Mouse (Mus musculus) liver, postnatal 0 days (tissue): ENCODE results near the gene Irak3. TPM values are rescaled to one million over a fixed set of nuclear protein-coding genes. Genes with fewer than 3 reads are reported as not detected.

Source experiments
- ATAC-seq: fragments of 200-750 bp; cut with Nextera tagmentation; 2 replicates; pipeline ENCODE4 v1.8.0; 2017; ENCODE audit warnings: mild to moderate bottlenecking, moderate library complexity
- DNase-seq: peaks from one replicate; pipeline ENCODE4 v3.0.0-alpha.2; 2016
- H3K27ac ChIP-seq: fragments of 300-500 bp; sonication (generic); 2 replicates; pipeline ENCODE4 v1.5.1; 2014; ENCODE audit warnings: antibody characterized with exemption, moderate library complexity, mild to moderate bottlenecking, low read depth
- H3K27me3 ChIP-seq: fragments of 300-500 bp; sonication (generic); 2 replicates; pipeline ENCODE4 v1.6.1; 2014; ENCODE audit warnings: low read length, control low read depth, mixed read lengths; ENCODE audit not compliant: insufficient read depth
- H3K36me3 ChIP-seq: fragments of 300-500 bp; sonication (generic); replicated peaks from 2 replicates; pipeline ENCODE4 v1.6.1; 2014; ENCODE audit warnings: mild to moderate bottlenecking, control low read depth, low read length, moderate library complexity, mixed read lengths; ENCODE audit not compliant: insufficient read depth
- H3K4me1 ChIP-seq: fragments of 300-500 bp; sonication (generic); 2 replicates; pipeline ENCODE4 v1.6.1; 2014; ENCODE audit warnings: antibody characterized with exemption, mild to moderate bottlenecking, control low read depth; ENCODE audit not compliant: insufficient read depth
- H3K4me2 ChIP-seq: fragments of 300-500 bp; sonication (generic); 2 replicates; pipeline ENCODE4 v1.6.1; 2014; ENCODE audit warnings: low read depth, mild to moderate bottlenecking, low read length, moderate library complexity, mixed read lengths
- H3K4me3 ChIP-seq: fragments of 300-500 bp; sonication (generic); 2 replicates; pipeline ENCODE4 v1.5.1; 2014; ENCODE audit warnings: low read depth, low read length
- H3K9ac ChIP-seq: fragments of 300-500 bp; sonication (generic); replicated peaks from 2 replicates; pipeline ENCODE4 v1.6.1; 2014; ENCODE audit warnings: mild to moderate bottlenecking, moderate library complexity
- H3K9me3 ChIP-seq: fragments of 300-500 bp; sonication (generic); 2 replicates; pipeline ENCODE4 v1.6.1; 2016; ENCODE audit warnings: mild to moderate bottlenecking, control low read depth, low read length, mixed read lengths
- CTCF ChIP-seq: sonication (generic); IDR thresholded peaks from 2 replicates; pipeline ENCODE4 v1.5.1; 2016; ENCODE audit warnings: antibody characterized with exemption, low read depth
- EP300 ChIP-seq: IDR thresholded peaks from 2 replicates; pipeline ENCODE4 v1.6.1; 2016; ENCODE audit warnings: antibody characterized with exemption, low read depth, mild to moderate bottlenecking
- WGBS: fragments of 180-500 bp; shearing (Covaris S2); extraction: QIAGEN DNeasy Blood & Tissue Kit; methylation state at CpG from one replicate; pipeline ENCODE4 v1.1.7; 2014; ENCODE audit not compliant: insufficient replicate concordance; 5-methylcytosine and 5-hydroxymethylcytosine counted together
- polyA plus RNA-seq: library from polyadenylated mRNA; unstranded; fragments of >200 nt; fragmentation: Nextera tagmentation; extraction: Ambion mirVana; gene quantifications from 2 replicates; pipeline ENCODE4 v1.2.1, GENCODE M21; 2015

Gene Irak3
- polyA plus RNA-seq, 1 experiment from 2014 or later = 1.5 TPM

DNA sequence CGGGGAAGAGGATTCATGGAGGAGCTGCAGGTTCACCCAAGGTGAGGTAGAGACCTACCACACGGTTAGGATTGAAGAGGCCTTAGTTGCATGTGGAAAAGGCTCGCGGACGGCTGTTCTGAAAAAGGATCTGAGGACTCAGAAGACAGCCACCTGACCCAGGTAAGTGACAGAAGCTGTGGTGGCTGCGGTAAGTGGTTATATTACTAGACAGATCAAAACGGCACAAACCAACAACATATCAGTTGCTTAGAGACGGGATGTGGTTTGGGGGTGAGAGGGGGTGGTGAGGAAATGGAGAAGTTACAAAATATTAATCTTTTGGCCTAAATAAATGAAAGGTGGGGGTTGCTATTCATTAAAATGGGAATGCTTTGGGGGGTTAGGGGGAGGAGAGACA is 8.7 kb downstream of the Irak3 start:
- Histone ChIP-seq H3K9ac (no peak overlapping the region), H3K27me3 (no peaks in the 10 kb centered on the region), H3K4me1 (peaks cover 10% of the 10 kb centered on the region), H3K27ac (no peak overlapping the region), H3K9me3 (no peaks in the 10 kb centered on the region), H3K4me3 (no peak overlapping the region), H3K4me2 (no peak overlapping the region), H3K36me3 (no peaks in the 10 kb centered on the region)
- ATAC-seq = no peak
- 46% methylated on average over 8 of the region's 8 CpGs for WGBS
- no peak for DNase-seq
- TF ChIP-seq CTCF = no peak

- WGBS = 74% methylated on average over 4 of the region's 4 CpGs
- no peak overlapping the region for H3K9ac ChIP-seq
- H3K4me1 ChIP-seq = peaks cover 10% of the 10 kb centered on the region
- no peak for ATAC-seq
- no peak for DNase-seq
- no peak overlapping the region for H3K4me3 ChIP-seq
- TF ChIP-seq CTCF (no peak), EP300 (no peak)
- no peaks in the 10 kb centered on the region for H3K27me3 ChIP-seq
- H3K4me2 ChIP-seq = no peak overlapping the region
- no peak overlapping the region for H3K27ac ChIP-seq
- H3K9me3 ChIP-seq = no peaks in the 10 kb centered on the region
- no peaks in the 10 kb centered on the region for H3K36me3 ChIP-seq
These were observed 9.7 kb downstream of the Irak3 start for GRCm38 (mm10) chr10:120192278-120192677.

GRCm38 (mm10) chr10:120191165-120191564 is 10.8 kb downstream of the Irak3 start:
- 56% methylated on average over 6 of the region's 6 CpGs for WGBS

DNA sequence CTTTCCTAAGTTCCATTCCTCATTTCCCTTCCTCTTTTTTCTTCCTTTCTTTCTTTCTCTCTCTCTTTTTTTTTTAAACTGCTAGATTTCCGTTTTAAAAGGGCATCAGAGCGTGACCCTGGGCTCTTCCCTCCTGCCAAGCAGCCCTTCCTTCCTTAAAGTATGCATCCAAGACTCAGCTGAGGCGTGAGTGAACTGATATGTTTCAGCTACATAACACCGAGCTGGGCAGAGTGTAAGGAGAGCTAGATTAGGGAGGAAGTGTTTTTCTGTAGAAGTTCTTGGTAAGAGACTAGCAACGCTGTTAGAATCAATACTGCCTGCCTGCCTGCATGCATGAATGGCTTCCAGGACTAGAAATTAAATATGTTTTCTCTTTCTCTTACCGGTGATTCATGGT is 12.1 kb downstream of the Irak3 start:
- DNase-seq (no peak), ATAC-seq (no peak)
- H3K36me3 ChIP-seq = no peaks in the 10 kb centered on the region
- no peaks in the 10 kb centered on the region for H3K9me3 ChIP-seq
- WGBS = 21% methylated on average over 6 of the region's 6 CpGs
- H3K9ac ChIP-seq = no peak overlapping the region
- H3K4me1 ChIP-seq = peaks cover 10% of the 10 kb centered on the region
- H3K4me2 ChIP-seq = peak overlapping the region; percentile 23
- no peaks in the 10 kb centered on the region for H3K27me3 ChIP-seq
- no peak overlapping the region for H3K27ac ChIP-seq
- no peak for TF ChIP-seq EP300
- no peak for TF ChIP-seq CTCF
- no peak overlapping the region for H3K4me3 ChIP-seq

More at GRCm38 (mm10) chr10:120191165-120191564, 10.8 kb downstream of the Irak3 start:
- no peak overlapping the region for H3K27ac ChIP-seq
- no peaks in the 10 kb centered on the region for H3K36me3 ChIP-seq
- H3K4me2 ChIP-seq = no peak overlapping the region
- H3K4me3 ChIP-seq = no peak overlapping the region
- no peaks in the 10 kb centered on the region for H3K9me3 ChIP-seq
- no peak overlapping the region for H3K9ac ChIP-seq
- DNase-seq = no peak
- TF ChIP-seq CTCF (no peak), EP300 (no peak)
- no peaks in the 10 kb centered on the region for H3K27me3 ChIP-seq
- no peak for ATAC-seq
- peaks cover 10% of the 10 kb centered on the region for H3K4me1 ChIP-seq

DNA sequence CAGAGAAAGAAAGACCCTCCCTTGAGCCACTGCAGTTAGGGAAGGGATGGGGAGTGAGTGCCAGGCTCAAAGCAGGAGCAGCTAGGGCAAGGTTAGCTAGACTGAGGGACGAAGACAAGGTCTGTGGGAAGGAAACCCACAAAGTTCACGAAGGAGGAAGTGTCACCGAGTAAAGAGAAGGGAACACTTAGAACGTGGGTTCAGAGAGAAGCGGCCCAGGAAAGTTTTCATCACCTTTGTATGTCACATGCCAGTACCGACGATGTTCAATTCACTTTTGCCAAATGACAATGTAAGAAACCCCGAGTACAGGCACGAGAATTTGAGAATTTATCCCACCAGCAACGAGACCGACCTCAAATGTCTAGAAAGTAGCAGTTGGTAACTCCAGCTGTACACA is 12.7 kb downstream of the Irak3 start:
- DNase-seq (no peak), ATAC-seq (no peak)
- Histone ChIP-seq H3K27ac (no peak overlapping the region; the same call in 1 of the 2 replicates), H3K27me3 (no peaks in the 10 kb centered on the region), H3K4me1 (peaks cover 10% of the 10 kb centered on the region), H3K9me3 (no peaks in the 10 kb centered on the region), H3K9ac (no peak overlapping the region), H3K4me3 (no peak overlapping the region), H3K36me3 (no peaks in the 10 kb centered on the region), H3K4me2 (peak overlapping the region; percentile 23)
- no peak for TF ChIP-seq EP300
- TF ChIP-seq CTCF = no peak
- WGBS = 23% methylated on average over 11 of the region's 11 CpGs

GRCm38 (mm10) chr10:120188513-120188912 is 13.4 kb downstream of the Irak3 start:
- Histone ChIP-seq H3K4me3 (no peak overlapping the region), H3K9me3 (no peaks in the 10 kb centered on the region), H3K36me3 (no peaks in the 10 kb centered on the region), H3K4me1 (peaks cover 10% of the 10 kb centered on the region), H3K4me2 (no peak overlapping the region), H3K27me3 (no peaks in the 10 kb centered on the region), H3K9ac (no peak overlapping the region), H3K27ac (no peak overlapping the region)
- DNase-seq (no peak), ATAC-seq (no peak)
- TF ChIP-seq CTCF = no peak
- TF ChIP-seq EP300 = no peak
- WGBS = 52% methylated on average over 2 of the region's 2 CpGs

DNA sequence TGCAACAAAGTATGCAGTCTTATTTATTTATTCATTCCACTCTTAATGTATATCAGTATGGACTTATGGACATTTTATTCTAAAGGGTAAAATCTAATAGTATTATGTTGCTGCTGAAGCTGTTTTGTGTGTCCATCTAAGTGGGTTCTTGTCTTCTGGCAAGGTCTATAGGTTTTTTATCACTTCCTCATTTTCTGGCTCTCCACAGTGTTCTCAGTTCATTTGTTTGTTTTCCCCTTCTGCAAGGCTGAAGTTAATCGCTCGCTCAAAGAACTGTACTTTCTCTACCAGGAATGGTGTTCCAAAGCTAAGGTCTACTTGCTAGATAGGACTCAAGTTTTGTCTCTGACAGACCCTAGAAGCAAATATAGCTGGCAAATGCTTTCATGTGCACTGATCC is 18.6 kb downstream of the Irak3 start:
- no peaks in the 10 kb centered on the region for H3K27me3 ChIP-seq
- DNase-seq = no peak
- H3K4me1 ChIP-seq = no peaks in the 10 kb centered on the region
- H3K36me3 ChIP-seq = no peaks in the 10 kb centered on the region
- no peak overlapping the region for H3K9ac ChIP-seq
- TF ChIP-seq CTCF (no peak), EP300 (no peak)
- H3K4me3 ChIP-seq = no peak overlapping the region
- ATAC-seq = no peak
- no peak overlapping the region for H3K4me2 ChIP-seq
- WGBS = 23% methylated on average over 2 of the region's 2 CpGs
- no peak overlapping the region for H3K27ac ChIP-seq
- H3K9me3 ChIP-seq = no peaks in the 10 kb centered on the region
